Mouse (Mus musculus) heart, adult 8-10 months (tissue): ENCODE data around the gene Rgs8. TPM values are rescaled to one million over a fixed set of nuclear protein-coding genes. Genes with fewer than 3 reads are reported as not detected.

Experiments used
- DNase-seq: peaks from one replicate; pipeline ENCODE4 v3.0.0; 2022; ENCODE audit warnings: low spot score
- total RNA-seq, 4 experiments: library from RNA; stranded (reverse); gene quantifications; 2 replicates each; pipeline ENCODE4 v1.2.4; 2022

Gene Rgs8
- total RNA-seq, 4 experiments from 2014 or later: not detected

DNA sequence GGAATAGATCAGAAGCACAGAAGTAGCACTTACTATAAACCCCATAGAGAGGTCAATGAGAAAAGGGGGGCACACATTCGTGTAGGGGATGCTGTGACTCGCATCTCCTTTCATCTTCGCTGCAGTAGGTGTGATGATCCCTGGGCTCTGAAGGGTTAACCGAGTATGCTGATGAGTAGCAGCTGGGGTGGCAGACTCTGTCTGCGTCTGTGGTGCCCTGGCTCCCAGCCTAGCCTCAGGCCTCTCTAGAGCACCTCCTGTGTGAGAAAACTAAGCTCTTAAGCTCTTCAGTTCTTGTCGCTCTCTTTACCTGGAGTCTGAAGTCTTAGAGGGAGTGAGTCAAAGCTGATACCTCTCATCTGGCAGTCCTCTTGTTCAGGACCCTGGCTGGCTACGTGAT lies 51.3 kb downstream of the Rgs8 start:
- no peak for DNase-seq

DNA sequence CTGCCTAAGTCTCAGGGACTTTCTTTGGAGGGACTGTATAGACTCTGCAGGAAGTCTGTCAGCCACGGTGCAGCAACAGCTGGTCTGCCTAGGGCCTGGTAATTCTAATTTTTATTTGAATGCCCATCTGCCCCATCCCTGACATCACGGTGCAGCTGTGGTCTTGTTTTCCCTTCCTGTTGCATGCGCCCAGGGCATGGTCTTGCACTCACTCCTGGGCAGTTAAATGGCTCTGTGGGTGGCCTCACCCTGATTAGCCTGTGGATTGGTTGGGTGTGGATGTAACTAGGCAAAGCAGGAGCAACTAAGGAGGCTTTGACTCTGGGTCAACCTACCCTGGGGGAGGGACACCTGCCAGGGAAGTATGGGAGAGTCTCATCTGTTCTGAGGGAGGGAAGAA lies 52.2 kb downstream of the Rgs8 start:
- DNase-seq: no peak

DNA sequence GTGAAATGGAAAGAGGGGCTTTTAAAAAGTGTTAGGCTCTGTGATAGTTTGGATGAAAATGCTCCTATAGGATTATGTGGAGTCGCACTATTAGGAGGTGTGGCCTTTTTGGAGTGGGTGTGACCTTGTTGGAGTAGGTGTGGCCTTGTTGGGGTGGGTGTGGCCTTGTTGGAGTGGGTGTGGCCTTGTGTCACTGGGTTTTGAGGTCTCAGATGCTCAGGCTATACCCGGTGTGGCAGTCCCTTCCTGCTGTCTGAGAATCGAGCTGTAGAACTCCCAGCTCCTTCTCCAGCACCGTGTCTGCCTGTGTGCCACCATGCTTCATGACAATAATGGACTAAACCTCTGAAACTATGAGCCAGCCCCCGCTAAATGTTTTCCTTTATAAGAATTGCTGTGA lies 55.8 kb downstream of the Rgs8 start:
- no peak for DNase-seq

DNA sequence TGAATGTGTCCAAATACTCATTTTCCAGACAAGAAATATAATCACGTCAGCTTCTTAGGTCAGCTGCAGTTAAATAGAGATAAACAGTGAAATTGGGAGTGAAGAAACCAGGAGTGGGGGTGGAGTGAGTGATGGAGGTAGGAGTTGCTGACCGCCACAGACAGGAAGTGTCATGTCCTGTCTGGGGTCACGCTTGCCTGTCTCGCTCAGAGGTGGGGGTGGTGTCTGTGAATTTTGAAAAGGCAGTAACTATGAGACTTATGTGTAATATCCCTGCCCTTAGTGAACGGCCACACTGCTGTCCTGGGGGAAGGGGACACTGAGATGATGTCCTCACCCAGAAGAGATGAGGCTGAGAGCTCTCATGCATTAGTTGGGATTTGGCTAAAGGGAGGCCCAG lies 56.6 kb downstream of the Rgs8 start:
- no peak for DNase-seq

DNA sequence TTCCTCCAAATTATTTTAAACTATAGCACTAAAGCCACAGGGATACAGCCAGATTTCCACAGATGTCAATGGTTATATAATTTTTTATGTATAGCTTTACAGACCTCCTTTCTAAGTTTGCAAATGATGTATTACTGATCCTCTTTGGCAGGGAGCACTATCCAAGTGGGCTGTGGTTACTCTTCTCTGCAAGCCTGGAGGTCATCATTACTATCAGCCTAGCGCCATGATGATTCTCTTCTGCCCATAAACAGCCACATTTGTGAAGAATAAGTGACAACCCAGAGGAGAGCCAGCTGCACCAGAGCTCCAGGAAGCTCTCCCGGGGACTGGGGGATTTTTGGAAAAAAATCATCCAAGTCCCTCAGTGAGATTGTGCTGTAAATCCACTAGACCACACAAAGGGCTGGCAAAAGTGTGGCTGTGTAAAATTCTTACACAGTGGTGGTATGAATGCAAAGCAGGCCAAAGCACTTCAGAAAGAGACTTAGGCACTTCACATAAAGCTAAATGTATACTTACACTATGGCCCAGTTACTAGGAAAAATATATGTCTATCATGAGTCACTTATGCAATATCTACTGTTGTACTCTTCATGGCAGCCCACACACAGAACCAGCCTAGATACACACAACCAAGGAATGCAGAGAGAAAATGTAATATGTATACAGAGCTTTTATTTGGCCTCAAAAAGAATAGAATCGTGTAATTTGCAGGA lies 58.9 kb downstream of the Rgs8 start:
- DNase-seq: no peak

DNA sequence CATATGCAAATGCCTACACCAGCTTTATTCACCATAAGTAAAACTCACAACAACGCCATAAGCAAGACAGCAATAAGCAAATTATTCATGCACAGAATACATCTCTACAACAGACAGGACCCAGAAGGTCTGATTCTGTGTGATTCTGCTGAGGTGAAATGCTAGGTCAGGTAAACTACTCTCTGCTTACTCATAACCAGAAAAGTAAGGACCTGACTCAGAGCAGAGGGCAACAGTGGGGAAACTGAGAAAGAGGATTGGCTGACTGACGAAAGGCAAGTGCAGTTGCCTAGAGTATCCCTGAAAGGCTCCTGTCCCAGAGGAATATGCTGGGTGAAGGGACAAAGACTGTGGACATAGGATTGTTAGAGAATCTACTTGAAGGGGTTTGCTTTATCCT lies 59.8 kb downstream of the Rgs8 start:
- no peak for DNase-seq

DNA sequence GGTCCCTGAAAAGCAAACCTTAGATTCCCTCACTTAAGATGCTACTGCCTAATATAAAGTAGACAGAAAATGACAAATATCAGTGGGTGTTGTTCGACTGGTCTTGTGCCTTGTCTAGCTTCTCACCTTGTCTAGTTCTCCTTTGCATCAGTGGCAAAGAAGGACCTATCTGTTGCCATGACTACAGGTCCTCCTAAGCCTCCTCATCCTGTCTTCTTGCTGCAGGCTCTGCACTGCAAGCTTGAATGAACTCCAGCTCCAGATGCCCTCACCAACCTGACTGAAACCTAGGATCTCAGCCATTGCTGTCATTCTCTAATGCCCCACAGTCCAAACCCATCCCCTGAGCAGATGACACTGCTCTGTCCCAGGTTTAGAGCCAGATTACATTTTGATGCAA lies 65.2 kb downstream of the Rgs8 start:
- DNase-seq: no peak

DNA sequence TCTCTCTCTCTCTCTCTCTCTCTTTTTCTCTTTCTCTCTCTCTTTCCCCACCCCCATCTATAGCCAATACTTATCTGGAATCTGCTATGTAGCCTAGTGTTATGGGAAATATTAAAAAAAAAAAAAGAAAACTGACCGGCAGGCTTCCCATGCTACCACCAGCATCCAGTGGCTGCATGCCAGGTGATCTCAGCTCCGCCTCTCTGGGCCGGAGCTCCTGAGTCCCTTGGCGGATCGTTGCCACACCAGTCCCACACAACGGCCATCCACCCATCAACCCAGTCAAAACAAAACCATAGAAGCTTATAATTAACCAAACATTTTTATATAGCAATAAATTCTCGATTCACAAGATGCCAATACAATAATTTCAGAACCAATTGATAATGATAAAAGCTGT lies 68.1 kb downstream of the Rgs8 start:
- DNase-seq: no peak

DNA sequence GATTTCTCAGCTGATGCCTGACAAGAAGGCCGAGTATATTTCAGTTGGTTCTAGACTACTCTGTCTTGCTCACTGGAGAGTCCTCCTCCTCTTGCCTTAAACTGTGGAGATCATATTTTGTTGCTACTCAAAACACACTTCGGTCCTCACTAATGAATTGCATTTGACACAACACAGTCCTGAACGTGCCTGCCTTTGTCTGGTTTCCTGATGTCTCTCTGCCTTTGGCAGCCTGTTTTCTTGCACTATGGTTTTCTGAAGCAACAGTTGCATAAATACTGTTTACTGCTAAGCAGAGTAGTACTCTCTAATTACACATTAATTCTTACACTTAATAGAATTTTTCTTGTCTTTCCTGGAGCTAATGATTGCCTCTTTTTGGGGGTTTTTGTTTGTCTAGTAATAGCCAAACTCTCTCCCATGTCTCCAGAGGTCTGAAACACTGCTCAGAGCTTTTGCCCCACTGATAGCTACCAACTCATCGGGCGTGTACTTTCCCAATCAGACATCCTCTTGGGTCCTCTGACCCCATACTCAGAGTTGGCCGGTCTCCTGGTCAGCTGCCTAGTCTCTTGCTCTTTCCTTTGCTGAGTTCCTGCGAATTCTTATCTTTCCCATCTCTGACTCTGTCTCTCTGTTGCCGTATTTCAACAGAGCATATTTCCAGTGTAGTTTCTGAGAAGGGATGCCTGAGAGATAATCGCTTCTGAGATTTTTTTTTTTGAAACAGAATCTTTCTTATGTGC lies 68.9 kb downstream of the Rgs8 start:
- DNase-seq: no peak

DNA sequence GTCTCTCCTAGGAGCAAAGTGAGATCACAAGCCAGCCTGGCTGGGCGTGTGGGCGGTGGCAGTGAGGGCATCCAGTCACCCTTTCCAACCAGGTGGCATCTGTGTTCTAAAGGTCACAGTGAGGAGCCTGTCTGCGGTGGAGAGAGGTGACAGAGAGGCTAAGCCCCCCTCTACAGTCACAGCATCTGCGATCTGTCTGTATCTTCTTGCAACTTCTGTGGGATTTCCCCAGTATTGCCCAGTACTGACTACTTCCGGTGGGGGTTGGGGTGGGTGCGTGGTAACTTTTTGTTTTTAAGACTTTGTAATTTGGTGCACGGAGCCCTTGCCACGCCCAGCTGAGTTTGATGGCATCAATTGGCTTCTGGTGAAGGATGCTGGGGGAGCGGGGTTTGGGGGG lies 70.6 kb downstream of the Rgs8 start:
- DNase-seq: no peak

DNA sequence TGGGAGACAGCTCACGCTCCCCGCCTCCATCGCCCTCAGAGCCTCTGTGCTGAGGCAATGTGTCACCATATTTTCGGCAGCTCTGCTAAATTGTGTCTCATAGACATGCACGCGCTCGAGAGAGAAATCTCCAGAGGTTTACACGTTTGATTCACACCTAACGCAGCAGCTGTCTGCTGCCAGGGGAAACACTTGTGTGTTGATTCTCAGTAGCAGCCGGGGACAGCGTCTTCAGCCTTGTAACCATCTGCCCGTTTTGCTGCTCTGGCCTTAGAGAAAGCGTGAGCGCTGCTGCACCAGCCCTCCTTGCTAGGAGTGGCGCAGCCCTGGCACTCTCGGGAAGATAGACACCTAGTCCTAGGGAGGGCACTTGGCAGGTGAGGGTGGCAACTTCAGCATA lies 73.8 kb downstream of the Rgs8 start:
- DNase-seq: no peak

DNA sequence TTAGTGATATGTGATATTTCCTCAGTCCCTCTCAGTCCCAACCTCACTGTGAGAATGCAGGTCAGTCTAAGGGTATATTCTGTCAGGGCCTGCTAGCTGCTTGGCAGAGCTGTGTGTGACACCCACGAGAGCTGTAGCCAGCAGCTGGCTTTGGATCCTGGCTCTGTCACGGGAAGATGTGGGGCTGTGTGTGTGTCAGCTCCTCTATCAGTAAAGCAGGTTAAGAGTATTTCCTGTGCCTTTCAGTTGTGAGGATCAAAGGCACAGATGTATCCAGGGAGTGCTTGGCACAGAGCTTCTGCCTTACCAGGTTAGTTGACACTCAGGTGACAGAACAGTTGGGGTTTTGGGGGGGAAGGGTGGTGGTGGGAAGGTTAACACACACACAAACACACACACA lies 77.0 kb downstream of the Rgs8 start:
- no peak for DNase-seq

DNA sequence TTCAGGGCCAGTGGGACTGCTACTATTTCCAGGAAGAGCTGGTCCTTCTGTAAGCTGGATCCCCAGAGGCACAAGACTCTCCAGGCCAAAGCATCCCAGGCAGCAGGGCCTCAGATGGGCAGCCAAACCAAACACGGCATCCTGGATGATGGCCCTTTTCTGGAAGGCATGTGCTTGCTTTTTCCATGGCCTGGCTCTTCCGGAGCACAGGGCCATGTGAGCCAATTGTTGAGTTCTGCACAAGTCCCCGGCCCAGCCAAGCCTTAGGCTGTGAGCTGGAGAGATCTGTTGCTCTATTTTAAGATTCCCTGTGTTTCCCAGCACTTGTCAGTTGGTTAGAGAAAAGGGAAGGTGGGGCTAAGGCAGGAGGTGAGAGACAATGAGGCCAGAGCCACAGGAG lies 77.8 kb downstream of the Rgs8 start:
- DNase-seq: peak; percentile 68

DNA sequence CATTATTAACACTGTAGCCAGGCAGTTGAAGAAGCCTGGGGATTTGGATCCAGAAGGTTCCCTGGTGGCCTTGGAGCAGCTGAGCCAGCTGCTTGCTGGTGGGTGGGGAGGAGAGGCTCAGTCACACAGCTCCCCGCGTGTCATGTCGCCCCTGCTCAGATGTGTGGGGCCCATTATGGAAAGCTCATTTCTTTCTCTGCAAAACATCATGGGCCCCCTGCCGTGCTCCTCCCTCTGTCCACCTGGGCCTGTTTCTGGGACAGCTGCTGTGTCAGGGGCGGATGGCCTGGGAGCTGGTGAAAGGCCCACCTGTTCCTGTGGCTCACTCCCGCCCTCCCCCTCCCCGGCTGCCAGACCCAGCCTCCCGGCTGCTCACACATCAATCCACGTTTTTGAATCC lies 80.4 kb downstream of the Rgs8 start:
- DNase-seq: no peak

DNA sequence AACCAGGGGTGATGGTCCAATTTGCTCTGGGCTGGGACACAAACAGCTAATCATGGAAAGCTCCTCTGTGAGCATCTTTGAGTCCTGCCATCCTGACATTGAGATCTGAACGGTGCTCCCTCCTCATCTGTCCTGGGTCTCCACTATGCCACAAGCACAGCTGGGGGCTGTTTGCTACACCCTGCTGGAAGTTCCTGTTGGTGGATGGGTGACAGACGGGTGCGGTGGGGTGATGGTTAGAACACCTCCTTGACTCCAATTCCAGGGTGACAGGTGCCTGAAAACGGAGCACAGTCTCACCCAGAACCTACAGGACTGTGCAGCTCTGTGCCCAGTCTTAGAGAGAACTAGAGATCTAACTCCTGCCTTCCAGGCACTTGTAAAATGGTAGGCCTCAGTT lies 82.0 kb downstream of the Rgs8 start:
- no peak for DNase-seq

DNA sequence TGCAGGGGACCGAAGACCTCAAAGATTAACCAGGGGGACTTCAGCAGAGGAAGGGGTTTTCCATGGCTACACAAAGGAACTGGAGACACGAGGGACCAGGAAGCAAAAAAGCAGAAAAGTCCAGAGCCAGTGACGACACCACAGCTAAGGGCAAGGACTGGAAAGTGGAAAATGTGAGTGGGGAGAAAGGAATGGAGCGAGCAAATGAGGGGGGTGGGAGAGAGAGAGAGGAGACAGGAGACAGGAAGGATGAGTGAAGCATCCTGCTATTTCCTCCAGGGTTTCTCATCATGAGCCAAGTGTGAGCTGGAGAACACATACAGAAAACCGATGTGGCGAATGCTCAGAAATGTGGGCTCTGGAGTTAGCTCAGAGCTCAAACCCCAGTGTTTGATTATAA lies 83.3 kb downstream of the Rgs8 start:
- DNase-seq: no peak

DNA sequence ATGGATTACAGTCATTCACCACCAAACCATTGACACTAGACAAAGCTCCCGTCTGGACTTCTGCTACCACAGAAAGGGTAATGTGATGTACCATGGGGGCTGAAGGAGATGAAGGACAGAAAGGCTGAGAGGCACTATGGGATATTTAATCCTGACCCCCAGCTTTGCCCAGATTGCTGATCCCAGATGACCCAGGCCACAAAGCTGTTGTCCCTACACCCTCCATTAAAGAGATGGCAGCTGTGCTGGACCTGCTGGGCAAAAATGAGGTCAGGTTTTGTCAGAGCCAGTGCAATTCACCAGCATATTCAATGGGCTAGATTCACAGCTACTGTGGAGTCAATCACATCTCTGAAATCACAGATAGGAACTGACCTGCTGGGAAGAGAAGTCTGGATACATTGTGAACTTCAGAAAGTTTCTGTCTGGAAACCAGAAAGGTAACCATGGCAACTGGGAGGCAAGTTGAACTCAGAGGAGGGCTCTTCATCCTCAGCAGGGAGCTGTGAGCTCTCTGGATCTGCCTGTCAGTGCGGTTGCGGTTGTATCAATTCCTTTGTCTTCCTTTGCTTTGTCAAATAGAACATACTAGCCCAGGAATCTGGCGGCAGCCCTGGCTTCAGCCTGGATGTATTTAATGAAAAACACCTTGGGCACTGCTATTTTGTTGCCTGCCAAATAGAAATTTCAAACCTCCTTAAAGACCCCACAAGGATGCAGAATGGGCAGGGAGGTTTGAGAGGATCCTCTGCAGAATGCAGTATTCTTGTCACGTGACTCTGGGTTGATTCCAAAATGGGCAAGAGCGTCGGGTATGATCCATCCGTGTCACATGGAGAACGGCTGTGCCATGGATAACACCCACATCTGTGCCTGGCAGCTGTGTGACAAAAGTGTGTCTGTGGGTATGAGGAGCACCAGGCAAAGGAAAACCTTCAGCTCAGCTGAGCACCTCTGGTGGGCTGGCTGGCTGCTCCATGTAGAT lies 84.6 kb downstream of the Rgs8 start:
- no peak for DNase-seq

DNA sequence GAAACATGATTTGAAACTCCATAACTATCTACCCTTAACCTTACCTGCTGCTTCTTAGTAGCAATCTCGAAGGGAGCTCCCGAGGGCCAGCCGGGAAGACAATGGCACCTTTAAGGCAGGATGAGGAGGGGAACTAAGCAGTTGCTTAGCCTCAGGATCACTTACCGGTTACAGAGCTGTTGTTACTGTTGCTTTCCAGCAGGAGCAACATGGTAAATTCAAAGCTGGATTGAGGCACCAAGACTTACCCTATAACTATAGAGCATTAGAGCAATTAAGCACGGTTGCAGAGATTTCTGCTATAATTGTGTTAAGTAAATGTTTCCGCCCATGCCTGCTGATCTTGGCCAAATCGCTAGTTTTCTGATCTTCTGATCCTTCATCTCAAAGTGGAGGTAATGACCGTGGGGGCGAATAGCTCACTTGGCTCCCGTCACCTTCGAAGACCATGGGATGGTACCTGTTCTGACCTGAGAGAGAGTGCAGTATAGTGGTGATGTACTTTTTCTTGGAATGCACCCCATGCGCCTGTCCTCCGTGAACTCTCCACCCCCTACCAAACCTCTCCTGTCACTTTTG lies 86.7 kb downstream of the Rgs8 start:
- DNase-seq: no peak

DNA sequence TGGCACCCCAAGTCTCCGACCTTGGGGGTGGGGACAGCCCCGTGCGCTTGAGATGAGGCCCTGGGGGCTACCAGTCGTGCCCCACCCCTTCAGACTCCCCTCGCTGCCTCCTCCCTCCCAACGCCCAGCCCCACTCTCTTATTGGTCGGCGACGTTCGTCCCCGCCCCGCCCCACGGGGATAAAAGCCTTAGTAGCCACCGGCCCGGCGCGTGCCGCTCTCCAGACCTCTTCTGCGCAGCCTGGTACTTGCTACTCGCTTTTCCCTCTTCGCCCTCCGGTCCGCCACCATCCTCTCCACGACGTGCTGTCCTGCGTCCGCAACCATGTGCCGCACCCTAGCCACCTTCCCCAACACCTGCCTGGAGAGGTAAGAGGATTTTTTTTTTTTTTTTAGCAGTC lies 87.3 kb downstream of the Rgs8 start, which contains the start of gene Rgs16:
Gene Rgs16, plus strand, starts transcription at position 205 of the 400 bp plus-strand sequence.
- peak; percentile 73 for DNase-seq

DNA sequence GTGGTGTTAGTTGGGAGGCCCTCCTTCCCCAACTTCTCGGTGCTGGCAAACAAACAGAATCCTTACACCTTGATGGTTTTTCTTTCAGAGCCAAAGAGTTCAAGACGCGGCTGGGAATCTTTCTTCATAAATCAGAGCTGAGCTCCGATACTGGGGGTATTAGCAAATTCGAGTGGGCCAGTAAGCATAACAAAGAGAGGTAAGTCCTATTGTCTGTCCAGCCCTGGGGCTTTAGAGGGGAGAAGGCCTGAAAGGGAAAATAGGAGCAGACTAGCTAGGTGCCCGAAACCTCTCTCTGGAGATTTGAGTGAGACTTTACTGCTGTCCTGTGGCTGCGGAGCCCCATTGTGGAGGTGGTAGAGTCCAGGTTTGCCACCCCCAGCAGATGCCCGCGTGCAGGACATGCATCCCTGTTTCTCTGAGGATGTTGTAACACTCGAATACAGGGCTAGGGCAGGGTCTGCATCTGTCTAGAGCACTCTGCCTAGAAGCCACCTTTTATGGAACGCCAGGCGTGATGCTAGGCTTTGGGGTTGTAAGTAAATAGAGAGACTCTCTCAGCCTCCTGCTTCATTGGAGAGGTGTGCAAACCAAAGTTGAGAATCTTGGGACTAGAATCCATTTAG lies 88.1 kb downstream of the Rgs8 start:
- no peak for DNase-seq

DNA sequence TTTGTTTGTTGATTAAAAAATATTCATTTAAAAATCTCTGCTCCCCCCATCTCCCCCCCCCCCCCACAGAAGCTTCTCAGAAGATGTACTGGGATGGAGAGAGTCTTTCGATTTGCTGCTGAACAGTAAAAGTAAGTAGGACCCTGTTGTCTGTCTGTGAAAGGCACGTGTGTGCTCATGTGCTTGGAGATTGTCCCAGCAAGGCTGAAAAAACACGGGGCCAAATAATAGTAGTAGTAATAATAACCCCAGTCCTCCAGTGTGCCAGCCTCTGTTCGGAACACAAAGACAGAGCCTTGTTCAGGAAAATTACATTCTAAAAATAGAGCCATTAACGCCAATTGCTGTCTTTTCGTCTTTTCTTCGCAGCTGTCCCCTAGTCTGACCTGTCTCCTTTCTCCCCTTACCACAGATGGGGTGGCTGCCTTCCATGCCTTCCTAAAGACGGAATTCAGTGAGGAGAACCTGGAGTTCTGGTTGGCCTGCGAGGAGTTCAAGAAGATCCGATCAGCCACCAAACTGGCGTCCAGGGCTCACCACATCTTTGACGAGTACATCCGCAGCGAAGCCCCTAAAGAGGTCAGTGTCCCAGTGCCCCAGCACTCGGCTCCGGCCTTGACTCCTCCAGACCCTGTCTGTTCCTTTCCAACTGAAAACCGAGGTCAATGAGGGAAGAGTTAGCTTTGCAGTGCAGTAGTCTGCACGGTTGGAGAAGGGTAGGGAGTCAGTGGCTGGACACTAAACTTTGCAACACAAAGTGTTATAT lies 88.9 kb downstream of the Rgs8 start:
- no peak for DNase-seq
